ENCODE assay signal across 8 mouse cellular contexts in the genomic region with DNA sequence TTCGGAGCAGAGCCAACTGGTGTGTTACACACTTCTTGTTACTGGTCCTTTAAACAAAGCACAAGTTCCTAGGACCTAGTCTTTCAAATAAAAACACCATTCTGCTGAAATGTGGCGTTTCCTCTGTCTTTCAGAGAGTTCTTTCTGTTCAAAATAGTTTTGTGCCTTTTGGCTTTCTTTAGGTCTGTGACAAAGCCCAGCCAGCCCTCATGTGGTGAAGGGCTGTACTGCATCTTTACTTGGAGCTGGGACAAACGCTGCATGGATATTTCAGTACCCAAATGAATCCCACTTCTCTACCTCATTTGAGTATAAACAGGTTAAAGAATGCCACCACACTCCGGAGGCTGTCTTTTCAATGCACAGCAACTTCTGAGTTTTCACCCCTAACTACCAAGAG.
DNase-seq lines count a peak whose midpoint lies in the region; ATAC-seq and TF ChIP-seq lines count a peak whose summit lies in the region.
"Had no signal": no experiment of that assay in that cellular context is flagged by ENCODE, and none has a peak within 500 bp of the region (broad histone marks: within the 10 kb centered on the region; RNA-seq: fewer than 3 reads in every experiment).

No protein-coding gene starts in this region.

- TF ChIP-seq CTCF in testis, adult 2 months (IDR thresholded peaks at IDR 0.05; ENCODE audit: control insufficient read depth, insufficient read depth, insufficient replicate concordance, low read depth, low read length), result no peak

- no peak overlapping the region for H3K4me2 ChIP-seq in intestine, embryonic 16.5 days (ENCODE audit: low read depth, low read length)
- H3K4me2 ChIP-seq in limb, embryonic 15.5 days, result no peak overlapping the region
- H3K4me2 ChIP-seq: heart, embryonic 13.5 days had no signal

- DNase-seq in testis, postnatal 14 days (ENCODE audit: low spot score), result no peak
- DNase-seq in adrenal gland, adult 2 months, result peak; percentile 77
- peak; percentile 72 for DNase-seq in embryo, embryonic 9.5 days (ENCODE audit: extremely low spot score)
- peak; percentile 70 for DNase-seq in right cerebral cortex, postnatal 14 days

- no peaks in the 10 kb centered on the region; the same call in 1 of the 2 replicates for H3K4me1 ChIP-seq in testis, adult 2 months (ENCODE audit: control insufficient read depth, insufficient read depth, low read length)
- peaks cover 9% of the 10 kb centered on the region; the same call in 1 of the 2 replicates for H3K4me1 ChIP-seq in intestine, embryonic 16.5 days (ENCODE audit: control insufficient read depth, insufficient read depth, low read length)
- H3K4me1 ChIP-seq in limb, embryonic 15.5 days, result peaks cover 27% of the 10 kb centered on the region

- H3K9me3 ChIP-seq in intestine, embryonic 16.5 days (ENCODE audit: control insufficient read depth, low read length), result no peaks in the 10 kb centered on the region
- no peaks in the 10 kb centered on the region for H3K9me3 ChIP-seq in limb, embryonic 15.5 days
- H3K9me3 ChIP-seq: heart, embryonic 13.5 days had no signal

- no peak overlapping the region for H3K4me3 ChIP-seq in testis, adult 2 months (ENCODE audit: control insufficient read depth, low read depth, low read length)
- no peak overlapping the region for H3K4me3 ChIP-seq in intestine, embryonic 16.5 days (ENCODE audit: low read length)
- no peak overlapping the region for H3K4me3 ChIP-seq in limb, embryonic 15.5 days
- H3K4me3 ChIP-seq: heart, embryonic 13.5 days had no signal

- H3K27ac ChIP-seq in testis, adult 2 months (ENCODE audit: control insufficient read depth, insufficient read depth, low read depth, low read length), result peak overlapping the region; percentile 58
- no peak overlapping the region for H3K27ac ChIP-seq in intestine, embryonic 16.5 days (ENCODE audit: low read length)
- peak overlapping the region; percentile 70 for H3K27ac ChIP-seq in limb, embryonic 15.5 days
- H3K27ac ChIP-seq: heart, embryonic 13.5 days had no signal

- H3K27me3 ChIP-seq in testis, adult 2 months (ENCODE audit: control insufficient read depth, insufficient read depth, low read length), result no peaks in the 10 kb centered on the region
- H3K27me3 ChIP-seq in intestine, embryonic 16.5 days (replicated peaks; ENCODE audit: control insufficient read depth, insufficient read depth, low read length), result no peaks in the 10 kb centered on the region
- H3K27me3 ChIP-seq in limb, embryonic 15.5 days, result no peaks in the 10 kb centered on the region
- H3K27me3 ChIP-seq: heart, embryonic 13.5 days had no signal

- H3K36me3 ChIP-seq in testis, adult 2 months (ENCODE audit: control insufficient read depth, insufficient read depth, low read length), result no peaks in the 10 kb centered on the region
- H3K36me3 ChIP-seq in intestine, embryonic 16.5 days (ENCODE audit: control insufficient read depth, insufficient read depth, low read length), result no peaks in the 10 kb centered on the region
- no peaks in the 10 kb centered on the region for H3K36me3 ChIP-seq in limb, embryonic 15.5 days
- H3K36me3 ChIP-seq: heart, embryonic 13.5 days had no signal

- WGBS in intestine, embryonic 16.5 days, result 44% methylated on average over 4 of the region's 4 CpGs
- WGBS in limb, embryonic 15.5 days, result 34% methylated on average over 4 of the region's 4 CpGs

- H3K9ac ChIP-seq in intestine, embryonic 16.5 days (ENCODE audit: low read depth, low read length), result no peak overlapping the region
- no peak overlapping the region for H3K9ac ChIP-seq in limb, embryonic 15.5 days
- H3K9ac ChIP-seq: heart, embryonic 13.5 days had no signal

- no peak for TF ChIP-seq POLR2A in testis, adult 2 months (IDR thresholded peaks at IDR 0.05; ENCODE audit: control insufficient read depth, low read depth, low read length)

- 0 out of 2 replicates have a peak, but pooled peaks have one; percentile 20 for ATAC-seq in intestine, embryonic 16.5 days
- ATAC-seq in limb, embryonic 15.5 days (ENCODE audit: insufficient number of reproducible peaks, low FRiP score, low TSS enrichment, low read depth), result no peak
